In genomic region chr11:63913936-63914335, GRCm38 (mm10) we compare ENCODE assay signal across 9 mouse cellular contexts. TPM values are rescaled to one million over a fixed set of nuclear protein-coding genes. Genes with fewer than 3 reads are reported as not detected.
DNase-seq lines count a peak whose midpoint lies in the region; ATAC-seq and TF ChIP-seq lines count a peak whose summit lies in the region.
"Had no signal": no experiment of that assay in that cellular context is flagged by ENCODE, and none has a peak within 500 bp of the region (broad histone marks: within the 10 kb centered on the region; RNA-seq: fewer than 3 reads in every experiment).

No protein-coding gene starts in this region.

- no peaks in the 10 kb centered on the region for H3K9me3 ChIP-seq in forebrain, embryonic 11.5 days (ENCODE audit: control insufficient read depth, low read length)
- no peaks in the 10 kb centered on the region for H3K9me3 ChIP-seq in limb, embryonic 13.5 days
- no peaks in the 10 kb centered on the region for H3K9me3 ChIP-seq in neural tube, embryonic 15.5 days (replicated peaks)

- 0 out of 2 replicates have a peak, but pooled peaks have one; percentile 13 for ATAC-seq in forebrain, embryonic 11.5 days (replicated peaks; ENCODE audit: low FRiP score)
- ATAC-seq in limb, embryonic 13.5 days (ENCODE audit: low FRiP score, low read depth): no peak
- peak; percentile 60 for ATAC-seq in neural tube, embryonic 15.5 days (ENCODE audit: low FRiP score)
- ATAC-seq: Patski had no signal

- 30% methylated on average over 4 of the region's 4 CpGs for WGBS in forebrain, embryonic 11.5 days
- WGBS in limb, embryonic 13.5 days: 36% methylated on average over 4 of the region's 4 CpGs
- WGBS in neural tube, embryonic 15.5 days: 24% methylated on average over 4 of the region's 4 CpGs

- H3K36me3 ChIP-seq in forebrain, embryonic 11.5 days (ENCODE audit: control insufficient read depth, insufficient read depth, low read length): no peaks in the 10 kb centered on the region
- H3K36me3 ChIP-seq in limb, embryonic 13.5 days: no peaks in the 10 kb centered on the region
- no peaks in the 10 kb centered on the region for H3K36me3 ChIP-seq in neural tube, embryonic 15.5 days

- intact Hi-C loops in left cerebral cortex, adult 2 months (cut with DNase I): loop anchor here (5.0 kb wide), 1 partner anchor 512 kb away; no protein-coding TSS in a partner anchor

- H3K4me3 ChIP-seq in left cerebral cortex, adult 2 months: peak overlapping the region; percentile 39
- peak overlapping the region; percentile 24 for H3K4me3 ChIP-seq in forebrain, embryonic 11.5 days (ENCODE audit: low read depth, low read length)
- peak overlapping the region; percentile 40 for H3K4me3 ChIP-seq in limb, embryonic 13.5 days
- H3K4me3 ChIP-seq in neural tube, embryonic 15.5 days (replicated peaks): peak overlapping the region; percentile 45

- no peak overlapping the region for H3K27ac ChIP-seq in left cerebral cortex, adult 2 months
- no peak overlapping the region for H3K27ac ChIP-seq in forebrain, embryonic 11.5 days (ENCODE audit: low read depth, low read length)
- H3K27ac ChIP-seq in limb, embryonic 13.5 days: no peak overlapping the region
- peak overlapping the region; percentile 51 for H3K27ac ChIP-seq in neural tube, embryonic 15.5 days (replicated peaks)

- peak overlapping the region; percentile 61 for H3K4me2 ChIP-seq in forebrain, embryonic 11.5 days (ENCODE audit: low read depth, low read length, severe bottlenecking)
- peak overlapping the region; percentile 66 for H3K4me2 ChIP-seq in limb, embryonic 13.5 days (replicated peaks)
- peak overlapping the region; percentile 81 for H3K4me2 ChIP-seq in neural tube, embryonic 15.5 days

- no peak overlapping the region for H3K9ac ChIP-seq in forebrain, embryonic 11.5 days (ENCODE audit: low read length)
- H3K9ac ChIP-seq in limb, embryonic 13.5 days: peak overlapping the region; percentile 10; the same call in 1 of the 2 replicates
- peak overlapping the region; percentile 31; the same call in 1 of the 2 replicates for H3K9ac ChIP-seq in neural tube, embryonic 15.5 days (replicated peaks)

- peaks cover 47% of the 10 kb centered on the region for H3K27me3 ChIP-seq in forebrain, embryonic 11.5 days (ENCODE audit: control insufficient read depth, insufficient read depth, low read length)
- H3K27me3 ChIP-seq in limb, embryonic 13.5 days: peaks cover 38% of the 10 kb centered on the region
- peaks cover 9% of the 10 kb centered on the region for H3K27me3 ChIP-seq in neural tube, embryonic 15.5 days (replicated peaks)
- H3K27me3 ChIP-seq: Patski had no signal

- no peak for DNase-seq in left cerebral cortex, adult 2 months (ENCODE audit: extremely low spot score in 1 of 2, low spot score in 2 of 2)
- DNase-seq in left cerebral cortex, adult 8-10 months (ENCODE audit: low spot score in 2 of 2): no peak
- no peak for DNase-seq in forebrain, embryonic 11.5 days (ENCODE audit: low spot score)
- no peak for DNase-seq in layer of hippocampus, postnatal 10 days (ENCODE audit: low spot score in 2 of 2)
- no peak for DNase-seq in frontal cortex, postnatal 14 days (ENCODE audit: low spot score in 2 of 2)
- no peak for DNase-seq in layer of hippocampus, adult 9-10 months (ENCODE audit: low spot score)

- no peak for TF ChIP-seq CTCF in left cerebral cortex, adult 2 months (IDR thresholded peaks at IDR 0.05)

- peaks cover 7% of the 10 kb centered on the region; the same call in 1 of the 2 replicates for H3K4me1 ChIP-seq in forebrain, embryonic 11.5 days (replicated peaks; ENCODE audit: control insufficient read depth, insufficient read depth, low read length)
- H3K4me1 ChIP-seq in limb, embryonic 13.5 days: peaks cover 62% of the 10 kb centered on the region
- peaks cover 48% of the 10 kb centered on the region for H3K4me1 ChIP-seq in neural tube, embryonic 15.5 days

RNA-seq across cellular contexts. Expression of gene Hs3st3b1, which starts 8.2 kb away (rescaled TPM):
- total RNA-seq in left cerebral cortex, adult 2 months (2021): 1 to 10 TPM; 1.1 to 1.2 TPM
- 1 to 10 TPM; 1.7 to 2.2 (median 1.8) TPM for total RNA-seq in left cerebral cortex, adult 8-10 months (2022)
- 6.4 and 7.0 TPM in 2 replicates for polyA plus RNA-seq in forebrain, embryonic 11.5 days (2014; fragmentation: Nextera tagmentation; extraction: Ambion mirVana)
- 25.6 and 26.1 TPM in 2 replicates for polyA plus RNA-seq in limb, embryonic 13.5 days (2015; fragmentation: Nextera tagmentation; extraction: Ambion mirVana)
- 7.0 and 7.1 TPM in 2 replicates for polyA plus RNA-seq in neural tube, embryonic 15.5 days (2015; fragmentation: Nextera tagmentation; extraction: Ambion mirVana)
- under 1 TPM; 0.39 to 0.74 TPM for total RNA-seq in layer of hippocampus, postnatal 10 days (2021)
